Mouse (Mus musculus): ENCODE results near the gene St6galnac4.

- TF ChIP-seq GATA1 (IDR thresholded peaks at IDR 0.05; ENCODE audit: borderline replicate concordance, low read length): no peak
- no peak for TF ChIP-seq FLI1 (IDR thresholded peaks at IDR 0.05; ENCODE audit: low read length)
Observed at GRCm38 (mm10) chr2:32601417-32602065, 14.6 kb downstream of the St6galnac4 start.

Data from megakaryocyte, embryonic 14.5 days (primary cell).